Mouse (Mus musculus) adipose tissue, adult 10 weeks (tissue): ENCODE results near the gene Nfatc3. TPM values are rescaled to one million over a fixed set of nuclear protein-coding genes. Genes with fewer than 3 reads are reported as not detected.

Source experiments
- polyA plus RNA-seq: library from polyadenylated mRNA; stranded (reverse); fragments of 350-450 nt; fragmentation: Illumina TruSeq; extraction: RNeasy Lipid Tissue Mini Kit (QIAGEN cat#74804); gene quantifications from one replicate; pipeline ENCODE4 v1.2.3, GENCODE M21; 2014; ENCODE audit warnings: low read depth, low replicate concordance

Gene Nfatc3
- 19.4 TPM for polyA plus RNA-seq

DNA sequence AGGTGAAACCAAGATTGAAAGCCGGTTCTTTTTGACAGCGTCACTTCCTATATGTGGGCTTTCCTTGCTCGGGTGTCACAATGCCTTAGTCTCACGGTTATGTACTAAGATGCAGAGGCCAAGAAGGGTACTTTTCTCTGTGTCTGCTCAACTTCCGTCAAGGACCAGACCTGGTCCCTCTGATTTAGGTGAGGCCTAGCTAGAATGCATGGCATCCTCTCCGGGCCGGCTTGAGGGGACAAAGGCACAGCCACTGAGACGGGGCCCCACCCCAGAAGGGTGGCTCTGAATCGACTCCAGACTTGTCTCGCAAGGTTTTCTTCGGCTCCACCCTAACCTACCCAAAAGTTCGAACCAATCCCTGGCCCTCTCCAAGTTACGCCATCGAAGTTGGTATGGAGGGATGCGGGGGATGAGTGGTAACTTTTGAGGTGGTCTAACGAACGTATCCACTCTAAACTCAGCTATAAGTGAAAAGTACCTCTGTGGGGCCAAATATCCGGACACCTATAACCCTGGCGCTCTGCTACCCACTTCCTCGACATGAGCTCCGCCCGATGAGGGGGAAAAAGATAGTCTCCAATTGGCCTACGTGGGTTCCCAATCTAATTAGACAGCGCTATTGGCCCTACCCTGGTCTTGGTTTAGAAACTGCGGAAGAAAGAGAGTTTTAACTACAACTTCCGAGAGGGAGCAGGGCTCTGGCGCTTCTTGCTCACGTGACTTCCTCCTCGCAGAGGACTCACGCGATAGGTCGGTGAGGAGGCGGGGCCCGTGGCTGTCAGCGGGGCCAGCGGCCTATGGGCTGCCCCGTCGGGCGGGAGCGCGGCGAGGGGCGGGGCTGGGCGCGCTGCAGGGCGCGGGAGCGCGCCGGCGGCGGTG is at the start of gene Nfatc3:
Nfatc3 (plus strand) TSS at position 110 of the 882 bp plus-strand sequence.

DNA sequence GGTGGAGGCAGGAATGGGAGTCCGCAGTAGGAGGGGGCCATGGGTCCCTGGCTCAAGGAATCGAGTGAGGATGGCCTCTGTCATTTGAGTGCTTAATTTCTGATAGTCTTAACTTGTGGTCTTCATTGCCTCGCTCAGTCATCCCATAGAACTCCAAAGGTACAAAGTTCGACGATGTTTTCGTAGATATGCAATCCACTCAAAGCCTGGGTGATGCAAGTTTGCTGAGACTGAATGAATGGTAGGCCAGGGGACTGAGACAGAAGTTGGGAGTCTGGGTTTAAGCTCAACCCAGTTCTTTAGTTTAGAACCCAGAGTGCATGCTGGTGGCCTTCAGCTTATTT is 47.0 kb upstream of the Nfatc3 start, which contains the start of gene Ddx28:
Ddx28 (minus strand) TSS at position 240 of the 344 bp plus-strand sequence.

DNA sequence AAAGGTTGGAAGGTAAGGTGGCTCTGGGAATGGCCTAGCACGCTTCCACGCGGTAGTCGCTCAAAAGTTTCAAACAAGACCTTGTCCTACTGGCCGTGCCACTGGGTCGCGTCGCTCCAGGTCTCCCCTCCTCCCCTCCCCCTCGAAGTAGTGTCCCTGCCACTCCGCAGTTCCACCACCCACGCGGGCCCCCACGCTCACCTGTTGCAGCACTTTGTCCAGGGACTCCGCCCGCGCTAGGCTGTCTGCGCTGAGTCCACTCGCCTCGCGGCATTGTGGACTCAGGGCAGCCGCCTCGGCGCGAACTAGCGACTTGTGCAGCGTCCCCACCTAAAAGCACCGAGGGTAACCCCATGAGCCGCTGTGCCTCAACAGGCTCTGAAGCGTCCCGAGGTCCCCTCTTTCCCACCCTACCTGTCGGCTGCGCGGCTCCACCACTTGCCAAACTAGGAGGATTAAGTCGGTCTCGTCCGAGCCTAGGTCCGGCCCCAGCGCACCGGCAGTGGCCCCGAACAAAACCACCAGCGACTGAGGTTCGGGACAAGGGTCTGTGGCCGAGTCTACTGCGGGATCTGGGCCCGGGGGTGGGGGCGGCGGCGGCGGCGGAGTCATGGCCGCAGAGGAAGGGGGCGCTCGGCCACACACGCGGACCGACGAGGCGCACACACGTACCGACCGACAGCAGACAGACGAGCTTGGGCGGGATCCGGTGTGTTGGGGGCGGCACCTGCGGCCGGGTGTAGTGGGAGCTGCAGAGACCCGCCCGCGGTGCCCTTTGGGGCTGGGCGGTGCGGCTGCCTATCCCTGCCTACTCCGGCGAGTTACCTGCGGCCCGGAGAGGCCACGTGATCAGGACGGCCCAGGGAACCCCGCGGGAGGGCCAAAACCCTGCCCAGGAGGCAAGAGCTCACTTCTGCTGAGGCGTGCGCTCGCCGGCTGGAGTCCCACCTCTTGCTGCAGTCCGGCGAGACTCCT is 77.8 kb downstream of the Nfatc3 start, which contains the start of gene Esrp2:
Esrp2 (minus strand) TSS at position 819 of the 975 bp plus-strand sequence.

DNA sequence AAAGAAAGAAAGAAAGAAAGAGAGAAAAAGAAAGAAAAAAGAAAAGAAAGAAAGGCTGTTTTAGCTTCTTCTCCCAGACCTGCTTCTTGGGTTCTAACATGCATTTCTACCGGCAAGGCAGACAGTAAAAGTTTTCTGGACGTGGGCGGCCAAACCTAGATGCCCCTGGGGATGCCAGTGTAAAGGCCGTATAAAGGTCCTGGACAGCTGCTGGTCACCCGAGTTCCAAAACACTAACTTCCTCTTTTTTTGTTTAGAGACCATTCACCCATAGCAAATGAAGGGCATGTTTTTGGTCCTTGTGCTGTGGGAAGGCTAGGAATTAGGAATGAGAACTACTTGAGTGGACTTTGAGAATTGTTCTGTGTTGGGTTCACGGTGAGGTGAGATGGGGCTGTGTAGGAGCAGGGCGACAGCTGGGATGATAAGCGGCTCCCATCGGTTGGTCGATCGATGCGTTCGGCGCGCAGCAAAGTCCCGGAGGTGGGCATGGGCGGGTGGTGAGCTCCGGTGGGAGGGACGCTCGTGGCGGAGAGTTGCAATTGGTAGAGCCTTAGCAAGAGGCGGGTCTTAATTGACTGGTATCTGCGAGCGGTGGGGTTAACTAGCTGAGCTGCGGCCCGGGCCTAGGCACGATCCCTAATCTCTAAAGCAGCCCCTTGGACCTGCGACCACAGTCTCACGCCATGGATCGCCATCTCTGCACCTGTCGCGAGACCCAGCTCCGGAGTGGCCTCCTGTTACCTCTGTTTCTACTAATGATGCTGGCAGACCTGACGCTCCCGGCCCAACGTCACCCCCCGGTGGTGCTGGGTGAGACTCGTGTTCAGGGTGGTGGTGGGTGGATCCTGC is 91.4 kb downstream of the Nfatc3 start, which contains the start of gene Pla2g15:
Pla2g15 (plus strand) TSS at position 599 of the 852 bp plus-strand sequence.

DNA sequence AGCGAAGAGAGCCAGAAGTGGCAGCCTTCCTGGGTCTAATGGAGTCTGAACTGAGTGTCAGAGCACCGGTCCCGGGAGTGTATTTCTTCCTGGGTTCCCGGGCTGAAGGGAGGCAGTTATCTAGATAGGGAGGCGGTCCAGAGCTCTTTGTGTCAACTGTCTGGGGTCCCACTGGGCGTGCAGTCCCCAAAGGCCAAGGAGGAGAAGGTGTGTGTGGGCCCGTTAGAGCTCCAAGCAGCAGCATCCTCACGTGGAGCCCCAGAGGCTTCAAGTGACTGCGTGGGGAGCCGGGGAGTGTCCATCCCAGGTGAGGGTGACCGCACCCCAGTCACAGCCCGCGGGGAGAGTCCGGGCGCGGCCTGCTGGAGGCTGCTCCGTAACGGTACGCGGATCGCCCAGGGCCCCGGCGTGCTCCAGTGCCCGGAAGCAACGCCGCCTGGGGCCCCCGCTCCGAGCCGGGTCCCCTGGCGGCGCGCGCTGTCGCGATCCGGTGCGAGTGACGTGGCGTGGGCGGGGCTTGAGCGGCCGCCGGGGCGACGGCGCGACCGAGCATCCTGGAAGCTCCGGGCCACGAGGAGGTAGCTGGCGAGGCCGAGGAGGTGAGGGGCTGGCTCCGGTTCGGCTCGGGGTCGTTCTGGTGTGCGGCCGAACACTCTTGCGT is 109.8 kb downstream of the Nfatc3 start, which contains the start of gene Slc7a6:
Slc7a6 (plus strand) TSS at position 502 of the 661 bp plus-strand sequence.

Other genes with a start within 250 kb of the Nfatc3 start
- 15.9 TPM for gene Ranbp10, start 231.5 kb upstream of the Nfatc3 start, polyA plus RNA-seq
- 5.6 TPM for gene Tsnaxip1, start 231.1 kb upstream of the Nfatc3 start, polyA plus RNA-seq
- gene Cenpt, start 205.6 kb upstream of the Nfatc3 start, polyA plus RNA-seq, result 12.0 TPM
- gene Thap11, start 203.7 kb upstream of the Nfatc3 start, polyA plus RNA-seq, result 24.7 TPM
- gene Nutf2, start 198.3 kb upstream of the Nfatc3 start, polyA plus RNA-seq, result 71.3 TPM
- gene Edc4, start 178.0 kb upstream of the Nfatc3 start, polyA plus RNA-seq, result 30.9 TPM
- gene Nrn1l, start 165.3 kb upstream of the Nfatc3 start, polyA plus RNA-seq, result not detected
- 26.0 TPM for gene Pskh1, start 158.4 kb upstream of the Nfatc3 start, polyA plus RNA-seq
- gene Ctrl, start 125.0 kb upstream of the Nfatc3 start, polyA plus RNA-seq, result 1.3 TPM
- gene Psmb10, start 120.4 kb upstream of the Nfatc3 start, polyA plus RNA-seq, result 39.5 TPM
- 1.5 TPM for gene Lcat, start 115.5 kb upstream of the Nfatc3 start, polyA plus RNA-seq
- 22.0 TPM for gene Slc12a4, start 92.7 kb upstream of the Nfatc3 start, polyA plus RNA-seq
- 5.3 TPM for gene Dpep3, start 79.4 kb upstream of the Nfatc3 start, polyA plus RNA-seq
- gene Dus2, start 67.5 kb upstream of the Nfatc3 start, polyA plus RNA-seq, result 15.9 TPM
- gene Dpep2nb, start 52.9 kb upstream of the Nfatc3 start, polyA plus RNA-seq, result not detected
- gene Ddx28, start 47.0 kb upstream of the Nfatc3 start, polyA plus RNA-seq, result 8.5 TPM
- 76.6 TPM for gene Esrp2, start 78.1 kb downstream of the Nfatc3 start, polyA plus RNA-seq
- 25.5 TPM for gene Pla2g15, start 91.6 kb downstream of the Nfatc3 start, polyA plus RNA-seq
- 12.6 TPM for gene Slc7a6, start 110.0 kb downstream of the Nfatc3 start, polyA plus RNA-seq
- gene Slc7a6os, start 152.1 kb downstream of the Nfatc3 start, polyA plus RNA-seq, result 30.5 TPM
- gene Prmt7, start 152.1 kb downstream of the Nfatc3 start, polyA plus RNA-seq, result 19.5 TPM